Mouse (Mus musculus): ENCODE results near the gene Mroh2a.

The Mroh2a gene

DNA sequence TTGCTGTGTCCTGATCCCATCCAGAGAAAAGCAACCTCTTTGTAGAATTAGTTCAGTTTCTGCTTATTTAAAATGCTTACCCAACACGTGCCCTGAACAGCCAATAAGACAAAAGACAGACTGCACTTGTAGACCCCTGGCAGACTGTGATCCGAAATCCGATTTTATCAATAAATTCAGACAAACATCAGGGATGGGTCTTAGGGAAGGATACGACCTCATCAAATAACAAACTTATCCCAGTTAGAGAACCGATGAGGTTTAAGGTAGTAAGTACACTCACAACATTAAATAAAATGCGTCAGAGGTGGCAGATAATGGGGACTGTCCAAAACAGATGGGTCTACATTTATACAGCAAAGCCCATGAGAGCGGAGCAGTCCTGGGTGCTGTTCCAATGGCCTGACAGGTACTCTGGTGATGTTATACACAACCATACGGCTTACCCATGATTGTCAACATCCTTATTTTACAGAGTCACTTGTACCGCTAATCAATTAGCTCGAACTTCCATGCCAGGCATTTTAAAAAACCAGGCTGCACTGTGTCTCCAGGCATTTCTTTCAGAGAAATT is 49.8 kb downstream of the Mroh2a start:
- DNase-seq (ENCODE audit: low read depth, low spot score): no peak

DNA sequence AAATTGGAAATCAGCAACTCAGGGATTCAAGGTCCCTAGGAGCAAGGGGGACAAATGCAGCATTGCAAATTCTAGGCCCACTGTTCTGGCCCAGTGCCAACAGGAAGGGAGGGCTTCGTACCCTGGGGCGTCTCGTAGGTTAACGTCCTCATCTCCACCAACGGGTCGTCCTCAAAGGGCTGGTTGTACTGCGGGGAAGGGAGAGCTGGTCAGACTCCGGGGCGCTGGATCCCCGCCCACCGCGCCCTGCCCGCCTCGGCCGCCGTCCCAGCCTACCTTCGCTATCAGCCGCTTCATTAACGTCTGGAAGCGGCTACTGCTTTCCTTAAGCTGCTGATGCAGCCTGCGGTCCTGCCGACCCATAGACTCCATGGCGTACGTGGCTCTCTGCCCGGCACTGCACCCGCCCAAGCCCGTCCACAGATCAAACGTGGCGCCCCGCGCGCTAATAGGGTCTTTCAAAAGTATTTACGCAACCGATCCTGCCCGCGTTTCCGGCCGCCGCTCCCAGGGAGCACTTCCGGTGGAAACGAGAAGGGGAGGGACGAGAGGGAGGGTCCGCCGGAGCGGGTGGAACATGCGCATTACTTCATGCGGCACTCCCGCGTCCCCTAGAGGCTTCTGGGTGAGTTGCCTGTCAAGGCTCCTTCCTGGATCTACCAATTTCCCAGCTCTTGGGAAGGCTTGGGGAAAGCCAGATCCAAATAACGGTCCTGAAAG is 50.5 kb downstream of the Mroh2a start, which contains the start of the genes Hjurp and Trpm8:
Gene Hjurp (minus strand): TSS at position 536 of the 720 bp plus-strand sequence.
Gene Trpm8 (plus strand): TSS at position 564 of the 720 bp plus-strand sequence.
- peak; percentile 100 for DNase-seq (ENCODE audit: low read depth, low spot score)

DNA sequence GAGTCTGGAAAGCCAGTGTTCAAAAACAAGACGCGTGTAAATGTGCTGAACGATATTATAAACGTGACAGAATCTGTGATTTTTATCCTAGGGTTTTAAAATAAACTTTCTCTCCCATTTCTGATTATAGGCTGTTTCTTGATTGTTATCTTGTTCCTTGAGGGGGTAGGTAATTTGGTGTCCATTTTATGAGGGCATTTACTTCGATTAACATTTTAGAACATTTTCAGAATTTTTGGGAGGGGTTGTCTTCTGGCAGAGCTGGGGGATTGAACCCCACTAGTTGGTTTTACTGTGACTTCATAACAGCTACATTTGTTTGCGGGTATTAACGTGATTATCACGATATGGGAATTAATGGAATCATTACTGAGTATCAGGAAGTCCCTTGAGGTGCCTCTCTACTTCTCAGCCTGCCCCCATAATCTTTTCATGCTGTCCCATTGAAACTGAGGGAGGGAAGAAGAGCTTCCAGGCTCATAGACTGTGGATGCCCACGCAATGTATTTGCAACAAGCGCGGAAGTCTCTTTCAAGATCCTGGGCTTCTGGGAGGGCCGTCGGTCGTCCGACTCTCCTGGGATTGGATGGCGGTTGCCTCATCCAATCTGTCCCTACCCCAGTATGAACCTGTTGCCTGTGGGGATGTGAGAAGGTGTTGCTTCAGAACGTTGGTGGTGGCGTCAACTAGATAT is 51.2 kb downstream of the Mroh2a start:
- DNase-seq (ENCODE audit: low read depth, low spot score): no peak

DNA sequence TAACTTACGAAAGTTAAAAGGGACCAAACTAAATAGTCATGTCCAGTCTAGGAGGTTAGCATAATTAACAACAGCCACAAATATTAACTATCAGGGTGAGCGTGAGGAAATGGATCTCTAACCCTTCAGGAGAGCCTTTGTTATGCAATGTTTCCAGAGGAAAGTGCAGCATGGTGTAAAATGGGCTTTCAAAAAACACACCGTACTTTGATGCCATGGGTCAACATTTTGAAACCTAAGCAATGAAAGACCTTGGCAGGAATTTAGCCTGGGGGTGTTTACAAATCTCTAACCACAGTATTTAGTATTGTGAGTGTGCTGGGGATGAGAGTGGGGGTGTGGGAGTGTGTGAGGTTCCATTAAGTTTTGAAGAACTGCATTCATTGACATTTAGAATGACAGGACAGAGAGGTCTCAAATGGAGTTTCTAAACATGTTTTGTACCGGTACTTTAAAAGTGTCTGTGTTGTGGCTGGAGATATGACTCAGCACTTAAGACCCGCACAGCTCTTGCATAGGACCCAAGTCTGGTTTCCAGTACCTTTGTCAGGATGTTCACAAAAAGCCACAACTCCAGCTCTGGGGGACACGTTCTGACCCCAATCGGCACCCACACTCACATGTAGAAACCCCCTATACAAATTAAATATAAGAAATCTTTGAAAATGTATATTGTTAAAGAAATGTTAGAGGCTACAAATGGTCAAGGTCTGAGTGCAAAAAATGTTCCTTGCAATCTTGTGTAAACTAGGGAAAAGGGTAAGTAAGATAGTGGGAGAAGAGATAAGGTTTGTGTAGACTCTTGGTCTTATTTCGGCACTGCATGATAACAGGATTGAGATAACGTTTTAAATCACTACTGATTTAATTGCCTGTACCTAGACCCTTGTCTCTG is 52.6 kb downstream of the Mroh2a start:
- no peak for DNase-seq (ENCODE audit: low read depth, low spot score)

DNA sequence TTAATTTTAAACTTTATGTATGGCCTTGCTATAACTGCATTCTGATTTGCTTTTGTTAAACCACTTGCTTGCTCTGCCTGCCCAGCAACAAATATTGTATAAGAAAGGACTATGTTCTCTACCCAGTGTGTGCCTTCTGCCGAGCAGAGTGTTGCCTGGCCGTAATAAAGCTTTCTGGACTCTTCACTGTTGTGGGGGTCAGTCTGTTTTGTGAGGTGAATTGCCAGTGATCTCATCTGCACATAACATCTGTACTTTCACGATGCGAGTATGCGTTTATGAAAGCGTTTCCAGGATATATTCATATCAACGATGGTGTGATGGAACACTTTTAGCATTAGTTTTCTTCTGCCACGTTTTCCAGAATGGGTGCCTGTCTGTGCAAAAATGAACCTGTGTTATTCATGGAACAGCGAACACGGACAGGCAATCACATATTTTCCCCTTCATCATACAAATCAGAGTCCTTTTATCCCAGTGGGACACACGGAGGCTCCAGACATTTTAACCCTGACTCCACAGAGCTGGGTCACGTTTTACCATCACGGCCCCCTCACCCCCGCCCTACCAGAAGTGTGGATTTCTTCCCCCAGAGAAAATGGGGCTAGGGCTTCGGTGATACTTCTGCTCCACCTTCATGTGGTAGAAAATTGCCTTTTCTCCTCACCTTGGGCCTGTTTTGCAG is 53.4 kb downstream of the Mroh2a start:
- no peak for DNase-seq (ENCODE audit: low read depth, low spot score)

DNA sequence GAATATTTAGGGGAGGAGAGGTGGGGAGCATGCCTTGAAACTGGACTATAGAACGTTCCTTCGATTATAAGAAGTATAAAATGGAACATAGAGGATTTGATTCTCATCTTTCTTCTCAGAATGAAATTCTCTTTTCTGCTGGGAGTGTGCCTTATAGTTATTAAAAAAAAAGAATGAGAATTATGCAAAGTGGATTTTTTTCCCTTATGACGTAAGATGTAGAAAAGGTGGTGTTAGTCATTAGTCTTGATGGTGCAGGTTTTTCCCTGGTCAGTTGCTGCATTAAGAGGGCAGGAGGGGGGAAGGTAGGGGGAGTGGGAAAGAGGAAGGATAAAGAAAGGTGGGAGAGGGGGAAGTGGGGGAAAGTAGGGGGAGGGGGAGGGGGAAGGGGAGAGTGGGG is 55.5 kb downstream of the Mroh2a start:
- DNase-seq (ENCODE audit: low read depth, low spot score): no peak

DNA sequence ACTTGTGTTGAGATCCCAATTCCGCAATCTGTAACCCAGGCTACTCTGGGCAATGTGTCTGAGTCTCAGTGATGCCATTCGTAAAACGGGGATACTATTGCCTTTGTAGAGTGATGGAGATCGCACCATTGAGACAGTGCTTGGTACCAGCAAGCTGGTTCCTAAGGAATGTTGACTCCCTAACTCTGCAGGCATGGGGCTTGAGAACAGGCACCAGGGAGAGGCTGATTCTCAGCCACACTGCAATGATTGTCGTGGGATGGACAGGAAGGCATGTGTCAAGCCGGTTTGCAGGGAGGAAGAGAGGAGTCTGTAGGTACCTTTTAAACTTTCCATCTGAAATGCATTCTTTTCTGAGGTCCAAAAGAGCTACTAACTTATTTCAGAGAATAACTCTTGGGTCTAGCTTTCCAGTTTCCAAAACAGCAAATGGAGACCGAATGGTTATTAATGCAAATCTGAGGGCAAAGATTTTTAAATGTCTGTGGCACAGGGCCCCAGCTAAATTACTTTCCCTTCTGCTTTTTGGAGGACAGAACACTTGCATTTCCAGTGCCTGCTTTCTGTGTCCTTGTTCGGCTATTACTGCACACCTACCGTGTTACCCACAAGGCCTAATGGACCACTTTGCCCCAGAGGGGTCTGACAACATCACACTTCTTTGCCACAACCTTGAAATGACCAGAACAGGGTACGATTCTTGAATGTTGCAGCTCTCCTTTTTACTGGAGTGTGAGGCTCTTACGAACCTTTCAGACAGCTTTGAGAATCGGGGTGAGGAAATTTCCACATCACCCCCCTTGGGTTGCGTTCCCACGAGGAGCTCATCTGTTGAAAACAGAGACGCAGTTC is 56.8 kb downstream of the Mroh2a start:
- DNase-seq (ENCODE audit: low read depth, low spot score): peak; percentile 20

DNA sequence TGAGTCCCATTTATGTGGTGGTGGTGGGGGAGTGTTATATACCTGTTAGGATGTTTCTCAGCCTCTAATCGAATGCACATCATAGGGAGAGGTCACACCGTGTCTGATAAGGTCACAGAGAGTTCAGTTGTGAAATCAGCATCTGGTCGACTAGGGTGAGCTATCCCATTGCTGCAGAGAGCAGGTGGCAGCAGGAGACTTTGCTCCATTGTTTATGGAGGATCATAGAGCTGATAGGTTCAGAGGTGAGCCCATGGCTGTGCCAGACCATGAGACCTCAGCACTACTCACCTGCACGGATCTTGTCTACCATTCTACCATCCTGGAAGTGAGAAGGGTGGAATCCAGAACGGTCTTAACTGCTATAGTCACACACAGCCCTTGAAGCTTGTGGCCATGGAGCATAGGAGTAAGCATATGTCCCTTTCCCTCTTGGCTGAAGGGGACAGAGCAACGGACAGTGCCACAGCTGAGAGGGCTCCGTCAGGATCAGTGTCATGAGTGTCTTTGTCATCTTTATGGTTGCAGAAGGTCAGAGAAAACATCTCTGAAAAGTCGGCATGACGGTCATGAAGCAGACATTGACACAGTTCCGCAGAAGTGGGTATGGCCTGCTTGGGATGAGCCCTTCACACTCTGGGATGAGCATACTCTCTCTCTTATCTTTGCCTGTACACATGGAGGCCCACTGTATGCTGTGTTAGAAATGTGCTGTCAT is 57.6 kb downstream of the Mroh2a start:
- DNase-seq (ENCODE audit: low read depth, low spot score): peak; percentile 69

DNA sequence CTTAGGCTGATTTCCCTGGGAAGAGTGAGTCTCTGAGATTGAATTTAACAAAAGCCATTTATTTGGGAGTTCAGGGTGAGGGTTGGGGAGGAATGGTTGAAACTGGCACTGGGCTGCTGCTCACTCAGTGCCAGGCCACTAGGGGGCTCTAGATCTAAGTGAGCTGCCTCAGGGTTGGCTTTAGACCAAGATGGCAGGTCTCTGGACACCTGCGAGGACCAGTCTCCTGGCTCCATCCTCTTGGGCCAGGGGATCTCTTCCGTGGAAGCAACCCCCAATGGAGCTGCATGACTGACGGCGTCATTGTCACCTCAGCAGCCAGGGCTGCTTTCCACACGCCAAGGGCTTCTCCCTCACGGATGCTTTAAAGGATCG is 58.1 kb downstream of the Mroh2a start:
- DNase-seq (ENCODE audit: low read depth, low spot score): peak; percentile 92

DNA sequence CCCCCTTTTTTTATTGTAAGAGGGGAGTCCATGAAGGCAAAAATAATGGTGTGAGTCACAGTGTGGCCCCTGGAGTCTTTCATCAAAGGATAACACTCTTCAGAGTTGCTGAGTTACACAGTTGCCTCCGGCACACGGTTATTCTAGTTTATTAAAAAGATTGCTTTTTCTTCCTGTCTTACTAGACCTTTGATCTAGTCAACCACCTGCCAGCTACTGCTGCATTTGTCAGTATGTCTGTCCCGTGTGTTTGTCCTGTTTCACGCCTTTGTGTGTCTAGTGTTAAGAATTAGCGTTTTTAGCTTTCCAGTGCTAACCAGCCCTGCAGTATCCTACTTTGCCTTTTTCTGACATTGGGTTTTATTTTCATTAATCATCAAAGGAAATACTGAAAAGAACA is 58.9 kb downstream of the Mroh2a start:
- no peak for DNase-seq (ENCODE audit: low read depth, low spot score)

DNA sequence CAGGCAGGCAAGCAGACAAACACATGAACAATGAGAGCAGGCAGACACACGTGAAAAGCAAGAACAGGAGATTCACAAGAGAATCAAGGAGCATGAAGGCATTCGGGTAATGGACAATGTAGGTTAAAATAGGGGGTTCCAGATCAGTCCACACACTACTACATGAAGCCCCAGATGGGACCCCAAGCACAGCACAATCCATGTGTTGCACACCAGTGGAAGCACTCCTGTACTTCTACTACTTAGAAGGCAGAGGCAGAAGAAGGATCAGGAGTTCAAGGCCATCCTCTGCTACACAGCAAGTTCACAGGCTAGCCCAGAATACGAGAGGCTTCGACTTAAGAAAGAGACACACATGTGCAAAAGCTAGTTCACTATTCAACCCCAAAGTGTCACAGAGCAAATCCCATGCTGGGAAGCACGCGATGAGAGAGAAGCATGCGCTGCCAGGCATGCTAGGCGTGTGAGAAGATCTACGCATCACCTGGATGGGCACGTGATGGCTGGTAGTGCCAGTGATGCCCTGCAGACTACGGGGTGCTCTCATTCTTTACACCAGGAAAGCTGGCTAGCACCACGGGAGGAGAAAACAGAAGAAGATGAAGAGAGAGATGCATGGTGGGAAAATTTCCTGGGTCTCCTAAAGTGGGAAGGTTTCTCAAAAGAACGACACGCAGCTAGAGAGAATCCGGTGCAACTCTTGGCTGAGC is 59.5 kb downstream of the Mroh2a start:
- no peak for DNase-seq (ENCODE audit: low read depth, low spot score)

DNA sequence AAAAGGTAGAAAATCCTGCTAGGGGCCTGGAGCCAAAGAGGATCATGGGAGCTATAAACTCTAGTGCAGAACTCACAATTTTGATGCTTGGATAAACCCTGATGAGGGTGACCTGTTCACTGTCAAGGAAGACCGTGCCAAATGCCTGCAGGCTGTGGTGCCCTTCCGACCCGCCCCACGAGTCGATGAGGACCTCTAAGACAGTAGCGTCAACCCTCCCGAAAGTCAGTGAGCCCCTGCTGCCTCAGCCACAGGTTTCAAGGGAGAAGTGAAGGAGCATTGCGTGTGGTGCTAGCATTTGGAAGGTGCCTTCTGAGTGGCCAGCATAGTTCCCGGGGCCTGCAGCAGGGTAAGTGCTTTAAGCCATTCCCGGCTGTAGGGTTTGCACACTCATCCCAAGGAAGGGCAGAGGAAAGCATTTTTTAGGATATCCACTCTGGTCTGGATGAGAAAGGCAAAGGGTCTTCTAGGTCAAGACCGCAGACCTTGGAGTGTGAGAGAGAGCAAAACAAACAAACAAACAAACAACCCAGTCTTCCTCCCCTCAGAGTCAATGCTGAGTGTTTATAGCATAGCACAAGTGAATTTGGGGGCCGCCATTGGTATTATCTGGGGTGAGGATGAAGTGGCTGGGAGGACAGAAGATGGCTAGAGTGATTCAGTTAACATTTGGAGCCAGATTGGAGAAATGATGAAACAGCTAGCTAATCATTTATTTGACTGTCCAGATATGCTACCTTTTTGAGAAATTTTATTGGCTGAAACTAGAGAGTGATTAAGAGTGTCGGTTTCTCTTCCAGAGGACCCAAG is 60.3 kb downstream of the Mroh2a start:
- DNase-seq (ENCODE audit: low read depth, low spot score): no peak

DNA sequence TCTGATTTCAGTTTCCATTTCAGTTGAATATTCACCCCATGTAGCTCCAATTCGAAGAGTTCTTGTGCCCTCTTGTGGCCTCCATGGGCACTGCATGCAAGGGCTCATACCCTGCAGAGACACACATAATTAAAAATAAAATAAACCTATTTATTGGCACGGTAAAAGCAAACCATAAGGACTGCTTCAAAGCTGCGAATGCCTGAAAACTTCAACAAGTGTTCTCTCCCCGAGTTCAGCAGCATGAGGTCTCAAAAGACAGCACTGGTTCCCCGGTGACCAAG is 60.9 kb downstream of the Mroh2a start:
- peak; percentile 73 for DNase-seq (ENCODE audit: low read depth, low spot score)

DNA sequence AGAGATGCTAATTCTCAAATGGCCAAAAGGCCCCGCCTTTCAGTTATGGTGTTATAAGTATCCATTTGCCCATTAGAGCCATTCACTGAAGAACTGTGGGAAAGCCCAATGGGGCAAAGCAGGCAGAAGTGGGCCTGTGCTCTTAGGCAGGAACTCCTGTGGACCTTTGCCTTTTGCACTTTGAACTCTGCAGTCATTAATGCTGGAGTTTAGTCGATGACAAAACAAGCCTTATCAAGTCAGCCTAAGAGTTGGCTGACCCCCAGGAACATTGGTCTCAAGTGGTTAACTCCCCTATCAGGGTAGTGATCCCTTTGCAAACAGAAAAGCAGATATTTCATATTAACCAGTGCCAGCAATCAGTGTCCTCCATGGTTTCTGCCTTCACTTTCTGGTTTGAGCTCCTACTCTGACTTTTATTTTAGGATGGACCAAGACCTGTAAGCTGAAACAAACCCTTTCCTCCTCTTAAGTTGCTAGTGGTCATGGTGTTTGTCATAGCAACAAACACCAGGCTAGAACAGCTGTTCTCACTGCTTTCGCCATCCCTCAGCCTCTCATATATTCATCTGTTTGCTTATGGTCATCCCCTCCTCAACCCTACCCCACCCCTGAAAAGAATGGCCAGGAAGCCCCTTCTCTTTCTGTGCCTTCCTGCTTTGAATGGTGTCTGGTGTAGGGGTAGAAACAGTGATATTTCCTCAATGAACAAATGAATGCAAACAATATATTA is 61.4 kb downstream of the Mroh2a start:
- DNase-seq (ENCODE audit: low read depth, low spot score): no peak

DNA sequence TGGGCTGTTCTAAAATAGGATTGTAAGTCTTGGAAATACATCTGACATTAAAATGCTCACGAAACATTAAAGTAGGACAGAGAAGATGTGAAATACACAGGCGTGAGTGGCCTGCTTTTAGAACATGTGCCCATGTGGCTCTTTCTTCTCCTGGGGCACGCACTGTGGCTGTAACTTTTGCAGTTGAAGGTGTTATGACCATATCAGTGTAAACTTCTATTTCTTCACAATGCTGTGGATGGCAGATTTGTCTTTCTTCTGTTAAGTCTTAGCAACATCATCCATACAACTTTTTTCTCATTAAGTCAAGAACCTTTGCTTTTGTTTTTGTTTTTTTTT is 62.0 kb downstream of the Mroh2a start:
- DNase-seq (ENCODE audit: low read depth, low spot score): no peak

DNA sequence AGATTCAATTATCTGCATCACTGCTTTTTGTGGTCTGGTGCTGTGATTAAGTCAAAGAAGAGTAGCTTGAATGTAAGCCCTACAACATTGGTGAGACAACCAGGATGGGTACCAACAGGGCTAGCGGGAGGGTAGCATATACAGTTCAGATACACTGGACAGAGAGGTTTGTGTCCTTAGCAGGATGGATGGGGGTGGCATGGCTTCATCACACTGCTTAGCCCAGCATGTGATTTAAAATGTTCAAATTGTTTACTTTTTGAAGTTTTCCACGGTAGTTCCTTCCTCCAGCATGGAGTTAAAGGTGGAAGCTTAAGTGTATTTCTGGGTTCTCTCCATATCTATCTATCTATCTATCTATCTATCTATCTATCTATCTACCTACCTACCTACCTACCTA is 62.4 kb downstream of the Mroh2a start:
- no peak for DNase-seq (ENCODE audit: low read depth, low spot score)

DNA sequence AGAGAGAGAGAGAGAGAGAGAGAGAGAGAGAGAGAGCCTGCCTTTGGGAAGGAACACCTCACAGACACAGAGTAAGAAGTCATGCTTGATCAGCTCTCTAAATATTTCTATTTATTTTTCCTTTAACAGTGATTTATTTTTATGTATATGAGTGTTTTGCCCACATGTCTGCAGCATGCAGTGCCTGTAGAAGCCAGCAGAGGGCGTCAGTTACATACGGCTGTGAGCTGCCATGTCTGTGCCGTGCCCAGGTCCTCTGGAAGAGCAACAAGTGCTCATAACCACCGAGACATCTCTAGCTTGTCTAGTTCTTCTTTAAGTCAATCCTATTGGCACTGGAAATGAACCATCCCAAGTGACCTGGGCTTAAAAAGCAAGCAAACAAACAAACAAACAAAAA is 63.1 kb downstream of the Mroh2a start:
- DNase-seq (ENCODE audit: low read depth, low spot score): peak; percentile 85

DNA sequence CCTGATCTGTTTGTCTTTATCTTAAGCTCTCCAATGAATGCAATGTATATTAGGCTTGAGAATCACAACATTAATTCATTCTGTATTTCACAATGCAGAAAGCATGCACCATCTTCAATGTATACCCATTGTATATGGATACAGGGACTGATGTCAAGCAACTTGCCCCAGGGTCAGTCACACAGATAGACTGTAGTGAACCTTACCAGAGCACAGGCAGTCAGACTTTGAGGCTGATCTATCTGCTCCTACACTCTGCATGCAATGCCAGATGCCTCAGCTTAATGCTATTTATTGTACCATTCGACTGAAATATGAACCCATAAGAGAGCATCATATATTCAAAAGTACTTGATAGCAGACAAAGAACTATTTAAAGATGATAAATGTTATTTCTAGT is 63.7 kb downstream of the Mroh2a start:
- DNase-seq (ENCODE audit: low read depth, low spot score): no peak
